Mouse (Mus musculus): ENCODE results near the gene Rusc2.

Rusc2 gene

DNA sequence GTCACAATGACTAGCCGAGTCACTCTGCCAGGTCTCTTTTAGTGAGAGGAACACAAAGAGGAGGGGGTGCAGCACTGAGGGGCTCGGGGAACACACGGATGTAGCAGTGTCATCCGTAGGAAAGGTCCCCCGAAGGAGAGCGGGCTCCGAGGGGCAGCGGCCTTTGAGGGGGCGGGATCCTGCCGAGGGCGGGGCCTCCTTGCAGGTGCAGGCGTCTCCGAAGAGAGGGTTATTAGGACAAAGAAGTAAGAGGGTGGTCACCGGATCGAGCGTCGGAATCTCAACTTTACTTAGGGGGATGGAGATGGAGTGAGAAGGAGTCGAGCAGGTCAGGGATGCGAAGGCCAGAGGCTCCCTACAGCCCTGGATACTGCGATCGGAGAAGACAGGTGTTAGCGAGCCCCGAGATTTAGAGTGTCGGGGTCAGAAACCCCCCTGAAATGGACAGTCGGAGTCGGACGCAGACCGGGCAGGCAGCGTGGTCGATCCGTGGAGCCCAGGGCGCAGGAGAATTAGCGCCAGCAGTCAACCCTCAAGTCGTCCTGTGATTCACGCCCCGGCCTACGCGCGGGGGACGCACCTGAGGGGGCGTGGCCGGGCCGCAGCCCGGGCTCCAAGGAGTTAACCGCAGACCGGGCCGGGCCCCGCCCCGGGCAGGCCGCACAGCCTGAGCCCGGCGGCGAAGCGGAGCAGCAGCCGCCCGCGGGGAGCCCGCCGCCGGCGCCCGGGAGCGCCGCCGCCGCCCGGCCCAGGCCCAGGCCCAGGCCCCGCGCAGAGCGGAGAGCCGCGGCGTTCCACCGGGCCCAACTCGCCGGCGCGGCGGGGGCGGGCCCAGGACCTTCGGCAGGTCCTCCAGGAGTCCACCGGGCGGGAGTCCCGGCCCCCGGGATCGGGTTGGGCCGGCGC is 60.9 kb downstream of the Rusc2 start:
- DNase-seq (ENCODE audit: low spot score): peak; percentile 78

DNA sequence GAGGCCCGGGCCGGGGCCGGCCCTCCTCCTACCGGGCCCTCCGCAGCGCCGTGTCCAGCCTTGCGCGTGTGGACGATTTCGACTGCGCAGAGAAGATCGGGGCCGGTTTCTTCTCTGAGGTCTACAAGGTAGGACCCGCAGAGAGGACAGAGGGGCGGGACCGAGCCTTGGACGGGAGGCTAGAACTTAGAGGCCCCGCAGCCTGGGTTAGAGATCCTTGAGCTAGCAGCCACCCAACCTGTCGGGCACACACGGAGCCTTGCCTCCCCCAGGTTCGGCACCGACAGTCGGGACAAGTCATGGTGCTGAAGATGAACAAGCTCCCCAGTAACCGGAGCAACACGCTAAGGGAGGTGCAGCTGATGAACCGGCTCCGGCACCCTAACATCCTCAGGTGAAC is 61.7 kb downstream of the Rusc2 start:
- peak; percentile 49 for DNase-seq (ENCODE audit: low spot score)

DNA sequence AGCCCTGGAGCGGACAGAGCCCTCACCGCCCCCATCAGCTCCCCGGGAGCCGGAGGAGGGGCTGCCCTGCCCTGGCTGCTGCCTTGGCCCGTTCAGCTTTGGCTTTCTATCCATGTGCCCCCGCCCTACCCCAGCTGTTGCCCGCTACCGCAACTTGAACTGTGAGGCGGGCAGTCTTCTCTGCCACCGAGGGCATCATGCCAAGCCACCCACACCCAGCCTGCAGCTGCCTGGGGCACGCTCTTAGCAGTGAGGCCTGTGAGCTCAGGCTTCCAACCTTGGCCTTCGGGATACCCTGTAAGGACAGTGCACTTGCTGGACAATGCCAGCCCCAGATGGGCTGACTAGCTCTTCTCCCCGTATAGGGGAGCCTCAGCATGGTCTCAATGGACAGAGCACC is 65.5 kb downstream of the Rusc2 start:
- no peak for DNase-seq (ENCODE audit: low spot score)

DNA sequence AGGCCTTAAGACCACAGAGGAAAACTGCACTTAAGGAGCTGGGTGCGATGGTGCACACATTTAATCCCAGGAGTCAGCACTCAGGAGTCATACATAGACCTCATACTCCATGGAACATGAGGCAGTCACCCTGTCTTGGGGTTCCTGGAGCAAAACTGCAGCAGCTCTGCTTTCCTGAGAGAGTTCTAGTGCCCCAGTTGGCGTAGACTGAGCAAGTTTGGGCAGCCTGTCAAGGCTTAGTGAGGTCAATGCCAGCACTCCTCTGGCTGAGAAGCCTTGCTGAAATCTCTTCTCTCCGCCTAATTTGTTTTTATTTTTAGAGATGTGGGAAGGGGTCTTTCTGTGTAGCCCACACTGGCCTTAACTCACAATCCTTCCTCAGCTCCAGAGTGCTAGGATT is 66.8 kb downstream of the Rusc2 start:
- no peak for DNase-seq (ENCODE audit: low spot score)

DNA sequence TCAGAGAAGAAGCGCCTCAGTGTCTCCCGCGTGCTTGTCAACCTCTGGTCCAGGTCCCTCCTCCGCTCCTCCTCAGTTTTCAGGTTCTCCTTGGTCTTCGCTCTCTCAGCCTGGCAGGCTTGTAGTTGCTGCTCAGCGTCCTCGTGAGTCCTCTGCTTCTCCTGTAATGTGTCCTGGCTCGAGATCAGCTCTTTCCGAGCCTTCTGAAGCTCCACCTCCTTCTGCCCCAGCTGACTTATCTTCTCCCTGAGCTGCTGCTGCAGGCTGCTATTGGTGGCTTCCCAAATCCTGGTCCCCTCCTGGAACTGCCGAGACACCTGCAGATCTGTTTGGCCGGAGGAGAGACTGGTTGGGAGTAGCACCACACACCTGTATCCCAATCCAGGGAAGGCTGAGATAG is 70.5 kb downstream of the Rusc2 start:
- no peak for DNase-seq (ENCODE audit: low spot score)

DNA sequence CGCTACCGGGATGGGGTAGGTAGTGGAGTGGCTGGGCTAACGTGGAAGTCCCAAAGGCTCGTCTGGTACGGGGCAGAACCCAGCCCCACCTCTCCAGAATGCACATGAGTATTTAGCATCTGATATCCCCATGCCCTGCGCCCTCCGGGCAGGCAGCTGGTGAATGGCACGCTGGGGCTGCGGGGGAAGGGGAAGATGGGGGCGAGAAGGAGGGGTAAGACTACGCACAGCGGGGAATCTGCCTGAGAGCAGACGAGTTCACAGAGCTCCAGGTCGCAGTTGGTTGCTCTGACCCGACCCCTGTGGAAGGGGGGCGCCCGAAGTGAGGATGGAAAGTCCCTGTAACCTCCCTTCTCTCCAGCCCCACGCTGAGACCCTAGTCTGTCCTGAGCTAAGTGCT is 71.6 kb downstream of the Rusc2 start:
- DNase-seq (ENCODE audit: low spot score): peak; percentile 40

DNA sequence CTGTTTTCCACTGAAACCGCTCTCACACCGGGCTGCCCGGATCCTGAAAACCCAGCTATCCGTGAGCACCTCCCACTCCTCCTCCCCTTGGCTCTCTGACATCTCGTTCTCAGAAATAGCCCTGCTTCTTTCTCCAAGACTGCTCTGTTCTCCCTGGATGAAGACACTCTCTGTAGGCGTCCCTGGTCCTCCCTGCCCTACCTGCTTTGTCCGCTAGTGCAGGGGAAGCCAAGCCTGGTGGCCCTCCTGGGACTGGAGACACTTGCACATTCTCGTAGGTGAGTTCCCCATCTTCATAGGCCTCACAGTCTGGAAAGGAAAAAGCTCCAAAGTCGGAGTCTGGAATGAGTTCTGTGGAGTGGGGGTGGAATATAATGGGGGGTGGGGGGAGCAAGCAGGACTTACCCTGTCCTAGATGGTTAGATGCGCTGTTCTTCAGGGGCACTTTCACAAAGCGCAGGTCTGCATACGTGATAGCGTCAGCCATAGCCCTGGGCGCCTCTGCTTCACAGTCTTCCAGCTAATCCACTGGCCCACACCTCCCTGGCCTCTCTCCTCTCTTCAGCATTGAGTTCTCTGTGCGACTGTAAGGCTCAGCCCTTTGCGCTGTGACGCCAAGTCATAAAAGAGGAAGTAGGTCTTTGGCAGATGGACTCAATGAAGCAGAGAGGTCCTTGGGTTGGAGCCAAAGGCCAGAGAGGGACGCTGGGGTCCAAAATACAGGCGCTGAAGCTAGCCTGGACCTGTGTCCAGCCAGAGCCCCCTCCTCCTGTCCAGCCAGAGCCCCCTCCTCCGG is 72.5 kb downstream of the Rusc2 start, which contains the start of gene Cd72:
Cd72 (minus strand) TSS at position 588 of the 796 bp plus-strand sequence.
- peak; percentile 17 for DNase-seq (ENCODE audit: low spot score)

DNA sequence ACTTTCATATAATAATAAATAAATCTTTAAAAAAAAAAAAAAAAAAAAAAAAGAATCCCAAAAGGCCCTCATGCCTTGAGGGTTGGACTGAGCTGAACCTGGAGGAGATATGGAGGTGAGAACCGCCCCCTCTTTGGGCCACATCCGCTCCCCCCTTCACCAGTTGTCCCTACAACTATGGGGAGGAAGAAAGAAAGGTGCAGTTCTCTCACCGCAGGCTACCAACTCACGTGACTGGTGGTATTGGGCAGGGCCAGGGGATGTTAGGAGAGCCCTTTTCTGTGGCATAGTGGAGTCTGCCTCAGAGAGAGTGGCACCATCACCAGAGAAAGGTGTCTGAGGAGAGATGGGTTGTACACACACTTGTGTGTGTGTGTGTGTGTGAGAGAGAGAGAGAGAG is 74.7 kb downstream of the Rusc2 start:
- no peak for DNase-seq (ENCODE audit: low spot score)

DNA sequence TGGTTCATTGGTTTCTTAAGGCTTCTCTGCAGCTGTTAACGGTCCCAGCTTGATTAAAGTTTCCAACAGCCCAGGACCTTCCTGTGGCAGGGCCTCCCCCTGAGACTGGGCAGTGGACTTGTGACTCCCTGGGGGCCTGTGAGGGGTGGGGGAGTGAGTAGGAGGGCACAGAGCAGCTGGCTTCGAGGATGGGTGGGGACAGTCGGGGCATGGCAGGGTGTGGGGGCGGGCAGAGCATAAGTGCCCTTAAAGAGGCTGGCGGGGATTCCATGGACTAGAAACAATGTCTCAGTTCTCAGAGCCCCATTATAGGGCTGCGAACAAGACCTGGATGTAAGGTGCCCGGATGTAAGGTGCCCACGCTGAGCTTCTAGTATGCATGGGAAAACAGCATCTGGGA is 75.3 kb downstream of the Rusc2 start:
- no peak for DNase-seq (ENCODE audit: low spot score)

DNA sequence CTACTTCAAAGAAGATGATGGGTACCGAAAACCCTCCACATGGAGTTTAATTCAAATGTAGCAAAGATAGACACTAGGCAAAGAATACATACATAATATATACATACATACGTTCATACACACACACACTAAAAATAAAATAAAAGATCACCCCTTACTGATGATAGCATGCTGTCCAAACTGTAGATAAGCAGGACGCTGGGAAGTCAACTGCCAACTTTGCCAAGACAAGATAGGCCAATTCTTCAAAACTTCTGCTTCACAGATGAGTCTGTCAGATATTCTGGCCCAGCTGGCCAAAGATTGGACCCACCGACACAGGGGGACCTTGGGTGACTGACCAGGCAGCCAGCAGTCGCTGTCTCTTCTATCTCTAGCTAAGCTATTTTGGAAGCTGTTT is 81.3 kb downstream of the Rusc2 start:
- no peak for DNase-seq (ENCODE audit: low spot score)

DNA sequence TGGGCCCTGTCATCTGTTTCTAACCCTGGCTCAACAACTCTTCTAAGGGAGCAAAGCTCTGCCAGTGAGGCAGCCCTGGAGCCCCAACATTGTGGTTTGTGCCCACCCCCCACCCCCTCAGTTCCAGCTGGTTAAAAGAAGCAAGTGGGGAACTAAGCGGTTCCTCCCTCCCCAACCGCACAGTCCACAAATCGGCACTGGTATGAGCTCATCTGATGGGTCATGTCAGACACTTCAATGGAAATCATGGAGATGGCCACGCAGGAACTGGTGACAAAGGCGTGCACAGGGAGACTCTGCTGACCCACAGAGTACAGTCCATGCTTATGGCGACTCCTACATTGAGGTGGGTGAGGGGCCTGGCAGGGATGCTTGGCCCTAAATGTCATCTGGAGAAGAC is 84.2 kb downstream of the Rusc2 start:
- no peak for DNase-seq (ENCODE audit: low spot score)

DNA sequence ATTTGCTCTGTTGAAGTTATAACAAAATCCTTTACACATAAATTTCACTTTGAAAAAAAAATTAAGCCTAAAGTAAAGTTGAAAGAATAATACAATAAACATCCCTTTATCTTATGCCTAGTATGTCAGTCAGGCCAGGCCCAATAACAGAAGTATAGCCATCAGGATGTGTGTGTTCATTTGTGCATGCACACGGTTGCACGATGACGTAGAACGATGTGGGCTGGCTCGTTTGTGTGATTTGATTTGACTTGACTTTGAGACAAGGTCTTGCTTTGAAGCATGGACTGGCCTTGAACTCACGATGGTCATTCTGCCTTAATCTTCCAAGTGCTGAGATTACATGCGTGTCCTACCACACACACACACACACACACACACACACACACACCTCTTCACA is 85.1 kb downstream of the Rusc2 start:
- no peak for DNase-seq (ENCODE audit: low spot score)

DNA sequence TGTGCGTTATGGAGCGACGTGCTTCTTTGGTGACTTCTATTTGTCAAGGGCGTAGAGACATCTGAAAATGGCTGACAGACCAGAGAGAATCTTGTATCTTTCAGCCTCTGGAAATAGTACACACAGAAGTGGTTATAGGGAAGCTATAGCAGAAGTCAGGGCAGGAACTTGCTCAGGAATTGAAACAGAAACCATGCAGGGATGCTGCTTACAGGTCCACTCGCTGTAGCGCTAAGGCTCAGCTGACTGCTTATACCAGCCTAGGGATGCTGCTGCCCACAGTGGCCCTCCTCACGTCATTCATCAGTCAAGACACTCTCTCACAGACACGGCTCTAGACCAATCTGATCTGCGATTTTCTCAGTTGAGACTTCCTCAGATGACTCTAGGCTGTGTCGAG is 88.5 kb downstream of the Rusc2 start:
- no peak for DNase-seq (ENCODE audit: low spot score)

DNA sequence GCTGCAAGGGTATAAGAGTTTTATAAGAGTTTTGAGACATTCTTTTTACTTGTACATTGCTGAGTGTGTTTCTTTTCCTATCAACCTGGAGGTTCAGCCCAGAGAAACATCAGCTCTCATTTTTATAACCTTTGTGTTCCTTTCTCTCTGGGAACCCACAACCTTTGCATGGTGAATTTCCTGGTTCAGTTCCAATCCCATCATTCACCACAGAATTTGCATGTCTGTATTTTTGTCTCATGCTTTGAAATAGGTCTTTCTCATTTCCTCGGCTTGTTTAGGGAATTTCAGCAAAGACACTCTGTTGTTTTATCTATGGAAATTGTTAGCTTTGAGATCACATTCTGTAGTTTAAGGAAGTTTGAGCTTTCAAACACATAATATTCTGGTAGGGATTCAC is 91.9 kb downstream of the Rusc2 start:
- no peak for DNase-seq (ENCODE audit: low spot score)

DNA sequence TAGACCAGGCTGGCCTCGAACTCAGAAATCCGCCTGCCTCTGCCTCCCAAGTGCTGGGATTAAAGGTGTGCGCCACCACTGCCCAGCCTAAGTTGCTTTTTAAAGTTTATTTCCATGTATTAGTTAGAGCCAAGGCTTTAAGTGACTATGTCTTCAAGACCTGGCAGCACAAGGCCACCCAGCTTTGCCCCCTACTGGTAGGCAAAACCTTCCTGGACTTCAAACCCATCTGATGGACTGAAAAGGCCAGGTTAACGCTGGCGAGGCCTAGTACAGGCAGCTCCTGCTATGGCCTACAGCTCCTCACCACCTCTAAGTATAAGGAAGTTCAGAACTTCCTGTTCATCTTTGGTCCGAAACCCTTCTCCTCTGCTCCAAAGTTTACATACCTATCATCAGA is 94.8 kb downstream of the Rusc2 start:
- no peak for DNase-seq (ENCODE audit: low spot score)

Data from embryo, embryonic 10.5 days (tissue).